Mouse (Mus musculus) urinary bladder, adult 18-20 months (tissue): ENCODE results near the gene Sptbn1.

ENCODE experiments used
- DNase-seq, 2 experiments: peaks; one replicate each; pipeline ENCODE4 v3.0.0; 2022; ENCODE audit warnings: low spot score in 2 of 2, mixed read lengths in 2 of 2

Gene Sptbn1

DNA sequence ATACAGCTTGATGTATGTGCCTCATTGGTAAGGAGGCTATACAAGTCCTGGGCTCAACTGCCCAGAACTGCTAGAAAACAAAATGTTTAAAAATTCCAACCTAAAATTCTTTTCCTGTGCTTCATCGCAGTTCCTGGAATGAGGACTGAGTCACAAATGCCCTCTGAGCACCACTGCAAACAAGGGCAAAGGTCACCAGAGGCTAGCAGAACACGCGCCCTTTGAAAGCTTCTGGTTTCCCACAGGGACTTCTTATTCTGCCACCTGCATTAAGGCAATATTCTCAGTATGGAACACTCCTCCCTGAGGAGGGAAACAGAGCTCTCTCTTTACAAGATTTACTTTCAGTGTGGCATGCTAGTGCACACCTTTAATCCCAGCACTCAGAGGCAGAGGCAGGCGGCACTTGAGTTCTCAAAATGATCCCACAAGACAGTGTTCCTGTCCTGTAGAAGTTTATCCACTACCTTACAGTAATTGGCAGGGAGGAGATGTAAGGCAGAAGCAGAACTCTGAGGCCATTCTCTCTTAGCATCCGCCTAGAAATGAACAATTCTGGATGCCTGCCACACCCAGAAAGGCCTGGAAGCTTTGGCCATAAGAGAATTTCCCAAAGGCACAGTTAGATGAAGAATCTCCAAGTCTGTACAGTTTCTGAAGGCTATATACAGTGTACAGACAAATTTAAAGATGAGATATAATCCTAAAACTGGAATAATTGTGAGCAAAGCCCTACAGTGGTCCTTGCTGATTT lies 56.1 kb downstream of the Sptbn1 start:
- no peak for DNase-seq

DNA sequence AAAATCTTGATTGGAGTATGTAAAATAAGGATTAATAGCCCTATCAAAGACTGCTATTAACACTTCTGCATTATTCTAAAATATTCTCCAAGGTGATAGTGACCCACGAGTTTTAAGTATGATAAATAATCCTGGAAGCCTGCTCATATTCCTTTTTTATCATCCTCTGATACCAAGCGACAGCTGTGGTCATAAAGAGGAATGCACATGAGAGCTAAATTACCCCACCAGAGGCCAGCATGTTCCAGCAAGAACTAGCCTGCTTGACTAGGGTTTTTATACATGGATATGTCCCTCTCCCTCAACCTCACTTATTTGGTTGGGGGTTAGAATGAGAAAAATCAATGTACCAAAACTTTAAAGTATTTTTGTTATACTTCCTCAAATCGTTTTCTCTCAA lies 56.8 kb downstream of the Sptbn1 start:
- DNase-seq, result no peak

DNA sequence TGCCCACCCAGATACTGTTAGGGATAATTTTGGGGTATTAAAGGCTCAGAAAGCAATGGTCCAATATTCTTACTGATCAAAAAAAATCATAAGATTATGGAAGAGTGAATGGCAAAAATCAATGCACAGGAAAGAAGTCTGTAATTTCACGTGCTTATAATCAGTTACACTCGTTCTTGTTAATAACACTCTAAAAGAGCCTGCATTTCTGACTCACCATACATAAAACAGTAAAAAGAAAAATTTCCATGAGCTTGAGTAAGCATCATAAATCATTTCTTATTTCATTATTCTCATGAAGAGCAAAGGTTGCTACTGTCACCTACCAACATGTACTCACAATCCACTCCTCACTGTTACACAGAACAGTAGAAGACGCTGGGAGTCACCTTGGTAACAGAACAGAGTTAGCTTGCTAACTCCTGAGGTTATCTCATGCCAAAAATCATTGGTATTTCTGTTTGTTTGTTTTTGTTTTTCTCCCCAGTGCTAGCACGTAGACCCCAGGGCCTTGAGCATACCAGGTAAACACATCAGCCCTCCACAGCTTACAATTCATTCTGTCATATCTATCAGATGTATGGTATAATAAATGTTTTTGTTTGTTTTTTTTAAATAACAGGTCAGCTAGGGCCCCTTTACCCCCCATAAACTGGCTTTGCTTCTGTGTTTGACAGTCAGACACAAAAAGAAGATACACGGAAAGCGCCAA lies 57.7 kb downstream of the Sptbn1 start:
- no peak for DNase-seq

DNA sequence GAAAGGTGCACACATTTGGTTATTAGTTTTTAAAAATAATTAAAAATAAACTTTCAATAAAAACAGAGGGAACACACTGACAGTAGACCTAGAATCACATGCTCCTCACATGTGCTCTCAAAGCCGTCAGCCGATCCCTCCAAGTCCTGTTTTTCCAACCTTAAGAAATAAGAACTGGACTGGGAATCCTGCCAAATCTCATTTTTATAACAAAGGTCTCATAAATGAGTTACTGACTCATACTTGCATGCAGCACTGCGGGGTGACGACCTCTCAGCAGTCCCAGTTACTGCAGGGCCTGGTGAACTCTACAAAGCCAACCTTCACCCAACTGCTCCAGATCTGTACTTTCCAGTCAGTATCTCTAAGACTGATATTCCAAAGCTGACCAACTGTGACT lies 58.5 kb downstream of the Sptbn1 start:
- peak in 1 of 2 experiments; percentile 62 for DNase-seq

DNA sequence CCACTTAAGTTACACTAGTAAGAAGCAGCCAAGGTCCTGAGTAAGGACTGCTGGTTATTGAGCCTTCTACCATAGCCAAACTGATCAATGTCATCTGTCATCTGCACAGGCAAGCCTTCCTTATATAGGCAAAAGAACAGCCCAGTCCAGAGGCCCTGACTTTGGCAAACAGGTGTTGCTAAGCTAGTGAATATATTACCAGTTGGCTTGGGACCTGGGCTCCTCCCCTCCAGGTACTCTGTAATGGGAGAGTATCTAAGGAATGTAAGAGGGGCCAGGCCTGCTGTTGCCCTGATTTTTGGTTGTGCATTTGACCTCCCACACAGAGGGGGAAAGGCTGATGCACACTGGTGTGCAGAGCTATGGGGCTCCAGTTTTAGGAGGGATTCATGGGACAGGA lies 63.6 kb downstream of the Sptbn1 start:
- DNase-seq, result no peak

DNA sequence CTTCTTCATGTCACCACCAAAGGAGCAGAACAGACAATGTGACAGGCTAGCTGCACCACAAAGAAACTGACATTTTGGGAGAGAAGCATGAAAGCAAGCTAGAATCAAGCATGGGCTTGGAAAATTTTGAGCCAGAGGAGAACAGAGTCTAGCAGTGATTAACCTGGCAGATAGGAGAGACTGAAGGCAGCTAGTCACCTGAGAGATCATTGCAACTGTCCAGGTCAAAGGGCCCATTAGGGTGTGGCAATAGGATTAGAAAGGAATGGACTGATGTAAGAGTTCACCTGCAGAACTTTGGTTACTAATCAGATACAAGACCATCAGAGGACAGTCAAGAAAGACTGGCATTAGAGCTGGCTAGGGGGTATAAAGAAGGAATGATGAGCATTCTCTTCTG lies 67.6 kb downstream of the Sptbn1 start:
- DNase-seq, result no peak

DNA sequence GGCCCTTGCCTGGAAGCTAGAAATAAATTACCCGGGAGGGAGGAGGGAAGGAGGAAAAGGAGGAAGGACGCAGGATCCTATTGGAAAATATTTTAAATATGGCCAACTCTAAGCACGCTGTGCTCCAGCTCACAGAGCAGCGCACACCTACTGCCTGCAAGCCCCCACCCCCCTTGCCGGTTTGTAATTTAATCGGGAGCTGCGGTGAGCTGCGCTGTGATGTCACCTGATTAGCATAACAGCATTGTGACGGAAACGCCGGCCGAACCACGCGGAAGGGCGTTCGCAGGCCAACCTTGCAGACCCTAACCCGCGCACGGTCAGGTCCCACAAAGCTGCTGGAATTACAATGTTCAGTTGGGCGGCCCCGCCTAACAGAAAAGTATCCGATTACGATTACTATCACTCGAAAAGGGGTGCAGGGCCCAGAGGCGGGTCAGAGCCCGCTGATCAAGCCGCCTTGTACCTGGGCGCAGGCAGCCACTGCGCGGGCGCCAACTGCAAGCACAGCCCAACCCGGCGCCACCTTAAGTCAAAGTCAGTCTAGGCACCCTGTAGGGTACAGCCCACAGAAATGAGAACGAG lies 69.8 kb downstream of the Sptbn1 start:
- peak; percentile 70 to 77 for DNase-seq

DNA sequence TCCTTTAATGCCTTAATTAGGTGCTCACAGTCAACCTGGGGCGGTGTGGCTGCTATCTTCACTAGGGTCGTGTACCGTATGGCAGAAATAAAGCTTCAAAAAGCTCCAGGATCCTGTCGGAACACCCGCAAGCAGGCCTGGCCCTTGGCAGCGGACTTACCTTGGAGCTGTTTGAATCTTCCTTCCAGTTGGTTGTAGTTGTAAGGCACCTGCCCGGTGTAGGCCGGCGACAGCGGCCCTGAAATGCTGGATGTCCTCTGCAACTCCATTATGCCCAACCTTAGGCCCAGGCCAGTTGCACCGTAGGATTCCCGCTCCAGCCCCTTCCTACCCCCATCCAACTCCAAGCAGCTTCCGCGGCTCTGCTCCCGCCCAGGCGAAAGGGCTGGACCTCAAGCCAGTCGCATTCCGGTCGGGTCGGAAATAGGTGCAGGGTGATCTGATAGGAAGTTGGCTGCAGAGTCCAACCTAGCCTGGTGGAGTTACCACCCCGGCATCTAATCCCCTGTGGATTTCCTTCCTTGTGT lies 70.3 kb downstream of the Sptbn1 start:
- peak; percentile 59 to 62 for DNase-seq

DNA sequence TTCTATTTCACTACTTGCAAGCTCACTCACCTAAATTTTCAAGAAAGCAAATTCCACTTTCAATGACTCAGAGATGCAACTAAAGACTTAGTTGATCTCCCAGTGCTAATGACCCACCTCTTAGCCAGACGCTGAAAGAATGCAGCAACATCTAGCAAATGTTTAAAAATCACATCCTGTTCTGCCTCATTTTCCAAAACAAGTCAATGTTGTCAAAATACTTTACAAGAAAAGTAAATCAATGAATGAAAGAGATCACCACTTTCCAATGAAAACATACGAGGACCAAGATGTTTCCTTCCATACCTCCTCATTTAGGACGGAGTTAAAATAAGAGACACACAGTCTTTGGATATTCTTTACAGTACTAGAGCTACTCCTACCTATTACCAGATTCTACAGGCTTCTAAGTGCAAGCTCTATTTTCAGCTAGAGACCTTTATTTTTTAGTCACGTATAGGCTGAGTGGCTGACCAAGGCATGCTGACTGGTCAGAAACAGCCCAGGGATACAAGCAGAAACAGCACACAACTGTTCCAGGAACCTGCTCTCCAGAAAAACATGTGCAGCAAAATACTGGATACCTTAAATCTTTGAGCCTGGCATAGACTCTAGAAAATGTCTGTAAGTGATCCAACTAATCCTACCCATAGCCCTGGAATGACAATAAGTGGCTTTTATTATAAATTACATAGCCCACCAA lies 71.5 kb downstream of the Sptbn1 start:
- DNase-seq, result no peak

DNA sequence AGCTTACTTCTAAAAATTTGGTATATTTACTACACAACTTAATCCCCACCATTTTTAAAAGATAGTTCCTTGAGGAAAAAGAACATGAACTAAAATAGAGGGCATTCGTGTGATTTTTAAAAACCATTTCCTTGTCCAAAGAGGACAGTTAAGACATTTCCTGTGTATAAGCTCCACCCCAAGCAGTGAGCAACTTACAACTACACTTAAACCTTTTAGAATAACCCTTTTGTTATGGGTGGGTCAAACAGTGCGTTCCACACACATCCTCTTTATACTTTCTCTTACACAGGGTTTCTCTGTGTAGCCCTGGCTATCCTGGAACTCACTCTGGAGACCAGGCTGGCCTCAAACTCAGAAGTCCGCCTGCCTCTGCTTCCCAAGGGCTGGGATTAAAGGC lies 72.2 kb downstream of the Sptbn1 start:
- no peak for DNase-seq

DNA sequence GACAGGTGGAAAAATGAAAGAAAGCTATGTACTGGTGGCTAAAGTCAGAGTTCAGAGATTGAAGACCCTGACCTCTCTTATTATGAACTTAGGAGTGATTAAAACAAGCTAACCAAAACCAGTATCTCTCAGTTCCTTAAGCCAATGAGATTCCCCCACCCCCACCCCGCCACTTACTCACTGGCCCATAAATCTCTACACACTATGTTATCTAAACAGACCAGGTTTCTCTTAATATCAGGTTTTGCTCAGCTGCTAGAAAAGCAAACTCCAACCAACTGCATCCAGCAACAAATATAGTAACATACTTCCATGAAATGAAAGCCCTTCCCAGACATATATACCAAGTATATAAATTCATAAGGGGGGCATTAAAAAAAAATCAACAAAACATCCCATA lies 73.2 kb downstream of the Sptbn1 start:
- no peak for DNase-seq

DNA sequence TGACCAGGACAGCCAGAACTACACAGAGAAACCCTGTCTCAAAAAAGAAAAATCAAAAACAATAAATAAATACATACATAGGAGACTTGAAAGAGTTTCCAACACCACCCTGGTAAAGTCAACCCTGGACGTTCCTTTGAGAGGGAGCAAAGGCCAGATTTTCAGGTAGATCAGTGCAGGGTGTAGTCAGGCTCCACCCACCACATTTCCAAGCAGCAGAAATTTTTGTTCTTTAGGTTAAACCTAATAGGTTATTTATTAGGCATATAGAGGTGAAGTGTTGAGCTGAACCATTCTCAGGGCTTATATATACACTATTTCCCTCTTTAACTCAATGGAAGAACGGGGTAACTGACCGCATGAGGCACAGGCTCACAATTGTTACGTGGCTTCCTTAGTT lies 77.0 kb downstream of the Sptbn1 start:
- no peak for DNase-seq

DNA sequence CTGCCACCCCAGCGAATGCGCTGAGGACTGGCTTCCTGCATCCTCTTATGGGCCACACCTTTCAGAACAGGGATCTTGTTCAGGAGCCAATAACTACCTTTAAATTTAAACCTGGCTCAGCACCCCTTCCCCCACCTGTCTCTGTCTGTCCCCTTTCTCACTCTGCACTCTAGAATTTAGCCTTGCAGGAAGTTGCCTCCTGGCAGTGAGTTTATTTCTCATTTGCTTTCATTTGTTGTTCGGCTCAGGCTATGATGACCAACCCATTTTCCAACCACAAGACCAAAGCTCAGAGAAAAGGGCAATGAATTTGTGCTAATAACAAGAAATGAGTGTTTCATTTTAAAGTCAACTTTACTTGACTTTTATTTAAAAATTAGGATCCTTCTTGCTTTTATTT lies 77.9 kb downstream of the Sptbn1 start:
- no peak for DNase-seq

DNA sequence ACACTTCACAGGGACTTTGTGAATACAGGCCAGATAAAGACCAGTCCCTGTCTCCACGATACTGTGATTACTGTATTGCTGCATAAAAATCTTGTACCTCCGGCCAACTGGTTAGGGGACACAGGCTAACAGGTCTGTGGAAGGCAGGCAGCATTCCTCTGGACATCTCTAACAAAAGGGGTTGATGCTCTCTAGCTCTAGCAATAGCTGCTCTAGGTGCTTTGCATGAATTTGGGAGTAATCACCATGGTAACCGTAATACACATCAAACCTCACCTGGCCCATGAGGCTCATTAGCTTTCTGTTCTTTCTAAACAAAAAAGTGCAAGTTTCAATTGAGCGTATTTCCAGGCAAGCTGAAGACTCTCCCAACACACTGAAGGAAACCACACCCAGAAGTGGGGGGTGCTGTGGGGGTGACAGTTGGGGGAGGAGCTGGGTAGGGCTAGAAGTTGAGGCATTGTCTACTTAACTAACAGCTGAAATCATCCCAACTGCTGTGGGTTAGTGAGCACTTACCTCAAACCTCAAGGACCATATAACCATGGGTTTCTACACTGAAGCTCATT lies 81.0 kb downstream of the Sptbn1 start:
- no peak for DNase-seq

DNA sequence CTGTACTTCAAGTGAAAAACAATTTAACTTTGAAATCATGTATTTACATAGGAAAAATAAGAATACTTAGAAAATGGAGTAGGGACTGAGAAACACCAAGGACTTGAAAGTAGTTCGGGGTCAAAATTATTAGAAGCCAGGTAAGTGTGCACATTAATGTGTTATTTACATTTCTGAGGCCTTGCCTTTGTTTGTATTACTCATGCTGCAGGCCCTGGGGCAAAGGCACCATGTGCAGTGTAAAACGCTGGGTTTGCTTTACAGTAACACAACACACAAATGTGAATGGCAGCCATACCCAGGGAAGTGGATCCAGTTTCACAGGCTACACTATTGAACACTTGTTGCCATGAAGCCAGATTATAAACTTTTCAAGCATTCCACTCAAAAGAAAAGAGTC lies 83.4 kb downstream of the Sptbn1 start:
- DNase-seq, result peak in 1 of 2 experiments; percentile 33

DNA sequence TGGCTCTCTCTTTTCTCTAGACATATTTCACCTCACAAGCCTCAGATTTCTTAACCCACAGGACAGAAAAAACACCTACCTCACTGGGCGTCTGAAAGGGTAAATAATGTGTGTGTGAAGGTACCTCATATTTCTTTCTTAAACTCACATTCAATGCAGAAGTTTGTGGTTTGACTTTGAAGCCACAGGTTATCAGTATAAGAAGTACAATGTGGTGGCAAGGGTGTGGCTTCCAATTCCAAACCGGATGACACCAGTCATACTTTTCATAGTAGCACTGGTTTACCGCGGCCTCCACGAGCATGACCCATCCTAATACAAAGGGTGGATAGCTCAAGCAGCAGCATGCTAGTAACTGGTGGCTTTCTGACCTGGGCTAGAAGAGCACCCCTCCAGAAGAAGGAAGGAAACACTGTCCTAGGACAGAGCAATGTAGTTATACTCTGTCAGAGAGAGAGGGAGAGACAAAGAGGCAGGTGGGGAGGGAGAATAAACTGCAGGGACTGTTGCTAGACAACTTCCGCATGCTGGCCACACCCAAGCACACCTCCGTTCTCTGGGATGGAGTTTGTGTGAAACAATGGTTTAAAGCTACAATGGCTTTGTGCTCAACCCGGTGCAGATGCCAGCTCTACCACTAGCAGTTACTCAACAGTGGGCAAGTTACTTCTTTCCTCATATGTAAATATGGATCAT lies 85.1 kb downstream of the Sptbn1 start:
- no peak for DNase-seq

DNA sequence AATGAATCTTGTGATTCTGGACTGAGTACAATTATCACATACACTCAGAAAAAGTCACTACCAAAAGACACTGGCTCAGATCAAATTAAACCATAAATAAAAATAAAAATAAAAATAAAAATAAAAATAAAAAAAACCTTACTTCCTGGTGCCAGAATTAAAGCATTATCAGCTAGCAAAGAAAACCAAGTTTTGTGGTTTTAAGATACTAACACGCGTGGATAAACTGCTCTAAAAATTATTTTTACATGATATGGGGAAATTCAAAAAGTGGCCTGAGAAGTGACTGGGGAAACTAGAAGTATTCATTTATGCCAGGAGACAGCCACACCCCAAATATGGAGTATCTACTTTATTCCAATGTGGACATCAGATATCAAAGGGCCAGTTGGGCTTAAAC lies 89.8 kb downstream of the Sptbn1 start:
- no peak for DNase-seq

DNA sequence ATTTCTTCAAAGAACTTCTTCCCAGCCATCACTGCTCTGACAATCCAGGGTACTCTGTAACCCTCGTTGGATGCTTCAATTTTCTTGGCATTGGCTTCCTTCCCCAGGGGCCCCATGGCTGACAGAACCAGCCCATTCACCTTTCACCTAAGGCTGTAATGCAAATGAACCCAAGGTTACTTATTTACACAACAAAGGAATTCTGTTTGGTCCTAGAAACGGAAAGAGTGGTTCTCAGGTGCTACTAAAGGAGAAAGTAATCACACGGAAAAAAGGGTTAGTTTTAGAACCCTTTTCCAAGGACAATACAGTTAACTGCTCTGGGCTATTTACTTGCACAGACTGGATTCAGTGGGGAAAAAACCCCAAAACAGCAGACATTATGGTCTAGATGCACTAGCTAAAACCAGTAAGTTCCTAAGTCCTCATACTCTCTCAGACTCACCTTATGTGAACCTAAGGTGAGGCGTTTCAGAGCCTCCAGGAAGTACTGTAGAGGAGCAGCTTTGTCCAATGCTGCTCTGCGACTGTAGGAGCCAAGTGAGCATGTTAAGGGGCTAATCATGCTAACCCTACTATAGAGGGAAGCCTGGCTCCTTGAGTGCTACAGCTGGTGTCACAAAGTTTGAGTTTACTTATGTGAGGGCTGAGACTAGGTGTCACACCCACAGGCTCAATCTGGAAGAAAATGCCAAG lies 90.7 kb downstream of the Sptbn1 start:
- DNase-seq, result no peak

DNA sequence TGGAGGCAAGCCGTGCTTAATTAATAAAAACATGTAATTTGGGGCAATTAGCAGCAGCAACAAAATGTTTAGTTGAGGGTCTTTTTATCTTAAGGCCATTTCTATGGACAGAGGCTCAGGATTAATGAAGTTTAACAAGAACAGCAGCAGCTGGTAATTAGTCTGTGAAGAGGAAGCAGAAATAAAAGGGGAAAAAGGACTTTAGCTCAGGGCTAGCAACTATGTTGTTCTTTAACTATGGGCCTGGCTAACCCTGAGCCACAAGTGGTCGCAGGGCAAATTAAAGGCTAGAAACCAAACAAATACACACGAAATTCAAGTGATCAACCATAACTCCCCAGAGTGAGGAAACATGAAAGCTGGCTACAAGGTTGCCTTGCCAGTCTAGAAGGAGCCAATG lies 91.9 kb downstream of the Sptbn1 start:
- DNase-seq, result no peak

DNA sequence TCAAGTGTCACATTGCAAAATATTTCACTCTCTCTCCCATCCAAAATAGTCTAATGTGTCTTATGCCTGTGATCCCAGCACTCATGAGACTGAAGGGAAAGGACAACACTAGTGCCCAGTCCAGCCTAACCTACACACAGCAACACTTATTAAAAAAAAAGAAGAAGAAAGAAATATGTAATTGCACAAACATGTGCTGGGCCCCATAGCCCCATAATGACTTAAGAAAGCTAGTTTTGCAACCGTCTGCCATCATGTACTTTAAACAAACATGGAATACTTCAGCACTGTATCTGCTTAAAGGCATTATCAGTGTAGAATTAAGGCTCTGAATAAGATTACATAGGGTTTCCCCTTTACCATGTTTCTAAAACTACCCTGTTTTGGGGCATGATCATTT lies 92.4 kb downstream of the Sptbn1 start:
- DNase-seq, result no peak
